In the genomic region with DNA sequence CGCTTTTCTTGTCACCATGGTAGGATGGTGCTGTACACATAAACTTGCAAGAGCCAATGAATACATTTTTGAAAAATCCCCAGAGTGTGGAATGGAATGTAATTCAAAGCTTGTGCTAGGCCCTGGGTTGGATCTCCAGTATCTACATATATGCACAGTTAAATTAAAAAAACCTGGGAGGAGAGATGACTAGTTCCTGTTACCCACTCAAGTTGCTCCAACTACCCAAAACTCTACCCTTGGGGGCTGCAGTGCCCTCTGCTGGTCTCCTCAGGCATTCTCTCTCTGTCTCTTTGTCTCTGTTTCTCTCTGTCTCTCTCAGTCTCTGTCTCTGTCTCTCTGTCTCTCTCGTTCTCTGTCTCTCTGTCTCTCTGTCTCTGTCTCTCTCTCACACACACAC, we compare ENCODE assay signal across 11 mouse cellular contexts. TPM values are rescaled to one million over a fixed set of nuclear protein-coding genes. Genes with fewer than 3 reads are reported as not detected.
DNase-seq lines count a peak whose midpoint lies in the region; ATAC-seq and TF ChIP-seq lines count a peak whose summit lies in the region.
"Had no signal": no experiment of that assay in that cellular context is flagged by ENCODE, and none has a peak within 500 bp of the region (broad histone marks: within the 10 kb centered on the region; RNA-seq: fewer than 3 reads in every experiment).

No protein-coding gene starts in this region.

- no peak for TF ChIP-seq POLR2A in spleen, adult 2 months (IDR thresholded peaks at IDR 0.05; ENCODE audit: low read depth, low read length)
- no peak for TF ChIP-seq POLR2A in embryonic fibroblast, embryonic 13.5 days (IDR thresholded peaks at IDR 0.05; ENCODE audit: low read depth, low read length)

- H3K27me3 ChIP-seq in hindbrain, postnatal 0 days (ENCODE audit: insufficient read depth, low read length), result no peaks in the 10 kb centered on the region
- H3K27me3 ChIP-seq in hindbrain, embryonic 14.5 days (ENCODE audit: control insufficient read depth, insufficient read depth, low read length), result no peaks in the 10 kb centered on the region
- no peaks in the 10 kb centered on the region for H3K27me3 ChIP-seq in spleen, adult 2 months (ENCODE audit: control insufficient read depth, insufficient read depth, low read length)
- peaks cover 14% of the 10 kb centered on the region; the same call in 1 of the 2 replicates for H3K27me3 ChIP-seq in forebrain, embryonic 12.5 days

- no peaks in the 10 kb centered on the region for H3K4me1 ChIP-seq in hindbrain, postnatal 0 days (ENCODE audit: insufficient read depth, low read length)
- no peaks in the 10 kb centered on the region for H3K4me1 ChIP-seq in hindbrain, embryonic 14.5 days (replicated peaks; ENCODE audit: control insufficient read depth, insufficient read depth, low read length)
- H3K4me1 ChIP-seq in spleen, adult 2 months (ENCODE audit: control insufficient read depth, insufficient read depth, insufficient read length), result peaks cover under 1% of the 10 kb centered on the region; the same call in 1 of the 2 replicates
- H3K4me1 ChIP-seq in embryonic fibroblast, embryonic 13.5 days (ENCODE audit: control insufficient read depth, insufficient read depth, low read length), result 0 out of 2 replicates have a peak, but pooled peaks cover under 1% of the 10 kb centered on the region
- peaks cover 2% of the 10 kb centered on the region for H3K4me1 ChIP-seq in forebrain, embryonic 12.5 days

- WGBS in hindbrain, postnatal 0 days, result 90% methylated on average over 2 of the region's 2 CpGs
- 82% methylated on average over 2 of the region's 2 CpGs for WGBS in hindbrain, embryonic 14.5 days
- WGBS in spleen, adult 2 months, result 92% methylated on average over 2 of the region's 2 CpGs
- 88% methylated on average over 2 of the region's 2 CpGs for WGBS in forebrain, embryonic 12.5 days

- H3K9ac ChIP-seq in hindbrain, postnatal 0 days (replicated peaks; ENCODE audit: low read length), result no peak overlapping the region
- no peak overlapping the region for H3K9ac ChIP-seq in hindbrain, embryonic 14.5 days
- H3K9ac ChIP-seq in forebrain, embryonic 12.5 days, result no peak overlapping the region

- H3K36me3 ChIP-seq in hindbrain, postnatal 0 days (ENCODE audit: insufficient read depth, low read length), result no peaks in the 10 kb centered on the region
- no peaks in the 10 kb centered on the region for H3K36me3 ChIP-seq in hindbrain, embryonic 14.5 days (replicated peaks; ENCODE audit: control insufficient read depth, insufficient read depth)
- no peaks in the 10 kb centered on the region for H3K36me3 ChIP-seq in spleen, adult 2 months (ENCODE audit: control insufficient read depth, insufficient read depth, low read length)
- no peaks in the 10 kb centered on the region for H3K36me3 ChIP-seq in forebrain, embryonic 12.5 days (replicated peaks)

- ATAC-seq in hindbrain, postnatal 0 days, result no peak
- ATAC-seq in hindbrain, embryonic 14.5 days (ENCODE audit: low FRiP score), result no peak
- ATAC-seq in forebrain, embryonic 12.5 days (ENCODE audit: low FRiP score), result no peak

- no peaks in the 10 kb centered on the region for H3K9me3 ChIP-seq in hindbrain, postnatal 0 days (ENCODE audit: low read length)
- no peaks in the 10 kb centered on the region for H3K9me3 ChIP-seq in hindbrain, embryonic 14.5 days (ENCODE audit: control insufficient read depth, low read length)
- no peaks in the 10 kb centered on the region for H3K9me3 ChIP-seq in forebrain, embryonic 12.5 days

- H3K4me3 ChIP-seq in hindbrain, postnatal 0 days (ENCODE audit: low read length), result no peak overlapping the region
- no peak overlapping the region for H3K4me3 ChIP-seq in hindbrain, embryonic 14.5 days (replicated peaks; ENCODE audit: low read length)
- no peak overlapping the region for H3K4me3 ChIP-seq in spleen, adult 2 months (ENCODE audit: extremely low read depth, insufficient read depth, insufficient read length)
- no peak overlapping the region for H3K4me3 ChIP-seq in embryonic fibroblast, embryonic 13.5 days (ENCODE audit: insufficient read depth, low read length)
- H3K4me3 ChIP-seq in forebrain, embryonic 12.5 days (replicated peaks), result no peak overlapping the region

- no peak for DNase-seq in hindbrain, postnatal 0 days (ENCODE audit: low spot score)
- no peak for DNase-seq in hindbrain, embryonic 14.5 days (ENCODE audit: low spot score)
- peak in 1 of 2 experiments; percentile 20 for DNase-seq in spleen, adult 2 months (ENCODE audit: low read depth in 1 of 2, low spot score in 2 of 2)
- no peak for DNase-seq in spleen, postnatal 4 days (ENCODE audit: low spot score in 2 of 2)
- DNase-seq in thymus, postnatal 4 days, result peak; percentile 70
- DNase-seq in heart, postnatal 4 days, result no peak
- DNase-seq: heart, adult 11 months; kidney, adult 9 months; layer of hippocampus, adult 9-11 months had no signal

- TF ChIP-seq CTCF in hindbrain, postnatal 0 days (IDR thresholded peaks at IDR 0.05; ENCODE audit: low read depth), result 0 out of 2 replicates have a peak, but pooled peaks have one; percentile 2
- TF ChIP-seq CTCF in spleen, adult 2 months (IDR thresholded peaks at IDR 0.05; ENCODE audit: extremely low read depth, insufficient read depth, insufficient read length, insufficient replicate concordance), result peak; percentile 29; the same call in 1 of the 2 replicates
- no peak for TF ChIP-seq CTCF in embryonic fibroblast, embryonic 13.5 days (IDR thresholded peaks at IDR 0.05; ENCODE audit: borderline replicate concordance, insufficient read depth, low read length)

- H3K27ac ChIP-seq in hindbrain, postnatal 0 days, result no peak overlapping the region
- no peak overlapping the region for H3K27ac ChIP-seq in hindbrain, embryonic 14.5 days
- H3K27ac ChIP-seq in spleen, adult 2 months (ENCODE audit: insufficient read depth, low read length), result no peak overlapping the region
- 0 out of 2 replicates have a peak overlapping the region, but pooled peaks have one; percentile 6 for H3K27ac ChIP-seq in embryonic fibroblast, embryonic 13.5 days (ENCODE audit: insufficient read depth, low read length)
- no peak overlapping the region for H3K27ac ChIP-seq in forebrain, embryonic 12.5 days

- no peak overlapping the region for H3K4me2 ChIP-seq in hindbrain, postnatal 0 days (ENCODE audit: low read depth, low read length)
- H3K4me2 ChIP-seq in hindbrain, embryonic 14.5 days (replicated peaks), result no peak overlapping the region
- H3K4me2 ChIP-seq in forebrain, embryonic 12.5 days, result no peak overlapping the region

RNA-seq across cellular contexts. Expression of gene Aak1, which starts 21.9 kb away (rescaled TPM):
- total RNA-seq in hindbrain, postnatal 0 days (2014; rRNA removed), result 77.8 and 80.8 TPM in 2 replicates
- polyA plus RNA-seq in hindbrain, postnatal 0 days (2015; fragmentation: Nextera tagmentation; extraction: Ambion mirVana), result 27.0 and 32.6 TPM in 2 replicates
- 49.8 and 52.7 TPM in 2 replicates for polyA plus RNA-seq in hindbrain, embryonic 14.5 days (2014; fragmentation: Nextera tagmentation; extraction: Ambion mirVana)
- polyA plus RNA-seq in spleen, adult 2 months (2012; rRNA removed), result 21.5 and 22.1 TPM in 2 replicates
- polyA plus RNA-seq in embryonic fibroblast, embryonic 13.5 days (2011; ENCODE audit: insufficient read length, low read depth, missing spikeins), result 66.8 and 73.3 TPM in 2 replicates
- 29.7 and 32.9 TPM in 2 replicates for polyA plus RNA-seq in forebrain, embryonic 12.5 days (2016; fragmentation: Nextera tagmentation; extraction: Ambion mirVana)
- 100 to 1,000 TPM in 1 of 2 experiments, 10 to 100 TPM in 1; 99.0 to 109 TPM for total RNA-seq in heart, postnatal 4 days (2021)

RNA-seq across cellular contexts. Expression of gene Anxa4, which starts 34.0 kb away (rescaled TPM):
- total RNA-seq in hindbrain, postnatal 0 days (2014; rRNA removed), result 2.1 and 4.2 TPM in 2 replicates
- polyA plus RNA-seq in hindbrain, postnatal 0 days (2015; fragmentation: Nextera tagmentation; extraction: Ambion mirVana), result 6.4 and 6.8 TPM in 2 replicates
- 5.2 and 5.7 TPM in 2 replicates for polyA plus RNA-seq in hindbrain, embryonic 14.5 days (2014; fragmentation: Nextera tagmentation; extraction: Ambion mirVana)
- 9.7 and 13.7 TPM in 2 replicates for polyA plus RNA-seq in spleen, adult 2 months (2012; rRNA removed)
- 87.3 and 105 TPM in 2 replicates for polyA plus RNA-seq in embryonic fibroblast, embryonic 13.5 days (2011; ENCODE audit: insufficient read length, low read depth, missing spikeins)
- 4.1 and 6.1 TPM in 2 replicates for polyA plus RNA-seq in forebrain, embryonic 12.5 days (2016; fragmentation: Nextera tagmentation; extraction: Ambion mirVana)
- total RNA-seq in heart, postnatal 4 days (2021), result 10 to 100 TPM; 36.4 to 36.5 TPM
